Mouse (Mus musculus) lung, postnatal 4 days (tissue): ENCODE measurements around the gene Ccser1.

Experiments used
- DNase-seq, 2 experiments: peaks; one replicate each; pipeline ENCODE4 v3.0.0; 2021

Ccser1 gene

DNA sequence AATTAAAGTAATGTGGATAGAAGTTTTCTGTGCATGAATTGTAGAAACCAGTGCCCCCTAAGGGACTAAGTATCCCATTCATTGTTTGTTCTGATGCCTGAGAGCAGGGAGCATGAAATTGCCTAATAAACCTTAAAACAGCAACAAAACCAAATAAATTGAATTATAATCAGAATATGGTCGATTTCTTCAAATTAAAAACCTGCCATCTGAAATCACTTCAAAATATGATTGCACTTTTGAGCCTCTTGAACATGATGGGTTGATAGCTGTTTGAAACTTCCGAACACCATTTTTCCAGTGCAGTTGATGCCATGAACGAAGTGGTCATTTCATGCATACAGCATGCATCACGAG is 886.9 kb downstream of the Ccser1 start:
- no peak for DNase-seq

DNA sequence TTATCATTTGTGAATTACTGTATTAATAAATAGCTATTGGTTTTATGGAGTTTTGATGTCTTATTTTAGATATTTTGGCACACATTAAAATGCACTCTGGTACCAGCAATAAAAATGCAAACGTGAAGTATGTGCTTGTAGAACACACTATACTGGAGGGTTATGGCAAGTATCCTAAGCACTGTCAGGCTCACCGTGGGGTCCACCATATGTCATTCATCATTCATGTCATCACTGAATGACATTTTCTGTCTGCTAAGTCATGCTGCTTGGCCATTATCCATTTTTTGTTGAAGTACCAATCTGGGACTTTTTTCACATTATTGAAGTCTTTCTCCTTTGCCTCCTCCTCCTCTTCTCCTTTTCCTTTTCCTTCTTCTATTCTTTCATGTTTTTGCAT is 925.3 kb downstream of the Ccser1 start:
- DNase-seq: no peak

DNA sequence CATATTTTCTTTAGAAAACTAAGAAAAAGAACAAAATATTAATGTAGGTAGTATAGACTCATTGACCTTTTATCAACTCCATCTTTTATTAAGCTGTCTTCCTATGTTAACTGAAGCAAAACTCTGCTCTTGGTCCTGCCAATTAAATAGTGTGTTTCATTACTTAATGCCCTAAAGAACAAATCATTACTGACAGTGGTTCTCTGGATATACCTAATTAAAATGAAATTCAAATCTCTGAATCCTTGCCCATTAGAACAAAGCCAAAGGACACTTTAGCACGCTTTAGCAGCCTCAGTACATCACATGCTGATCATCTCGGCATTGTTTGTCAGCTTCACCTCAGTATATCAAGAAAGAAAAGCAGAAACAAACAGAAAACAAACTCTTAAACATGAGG is 952.4 kb downstream of the Ccser1 start:
- DNase-seq: no peak

DNA sequence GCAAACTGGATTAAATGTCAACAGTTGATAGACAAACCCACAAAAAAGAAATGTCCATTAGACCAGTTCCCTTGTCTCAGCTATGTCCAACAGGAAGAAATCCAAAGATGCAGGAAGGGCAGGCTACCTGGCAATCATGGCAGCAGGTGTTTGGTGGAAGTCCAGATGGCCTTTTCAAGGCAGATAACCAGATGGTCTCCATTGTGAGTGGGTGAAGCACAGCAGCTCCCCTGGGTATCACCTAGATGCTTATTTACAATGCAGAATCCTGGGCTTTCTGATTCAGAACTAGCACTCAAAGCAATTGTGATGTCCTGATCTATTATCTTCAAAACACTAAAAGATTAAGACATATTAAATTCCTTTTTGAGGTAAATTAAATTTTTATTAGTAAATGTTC is 980.2 kb downstream of the Ccser1 start:
- DNase-seq: no peak

DNA sequence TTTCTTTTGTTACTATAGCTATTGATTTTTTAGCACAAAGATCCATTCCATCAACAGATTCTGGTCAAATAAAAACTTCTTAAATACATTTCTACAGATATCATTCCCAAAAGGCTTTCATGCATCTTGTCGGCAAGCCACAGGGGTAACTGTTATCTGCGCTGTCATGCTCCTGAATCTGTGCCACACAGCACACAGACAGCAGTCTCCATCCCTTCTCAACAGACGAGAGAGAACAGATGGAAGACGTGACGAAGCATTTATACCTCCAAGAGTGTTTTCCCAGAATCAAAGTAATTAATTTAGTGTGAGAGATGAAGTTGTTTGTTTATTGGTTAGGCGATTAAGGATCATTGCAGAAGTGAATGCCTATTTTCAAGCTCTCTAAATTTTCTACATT is 982.5 kb downstream of the Ccser1 start:
- no peak for DNase-seq

DNA sequence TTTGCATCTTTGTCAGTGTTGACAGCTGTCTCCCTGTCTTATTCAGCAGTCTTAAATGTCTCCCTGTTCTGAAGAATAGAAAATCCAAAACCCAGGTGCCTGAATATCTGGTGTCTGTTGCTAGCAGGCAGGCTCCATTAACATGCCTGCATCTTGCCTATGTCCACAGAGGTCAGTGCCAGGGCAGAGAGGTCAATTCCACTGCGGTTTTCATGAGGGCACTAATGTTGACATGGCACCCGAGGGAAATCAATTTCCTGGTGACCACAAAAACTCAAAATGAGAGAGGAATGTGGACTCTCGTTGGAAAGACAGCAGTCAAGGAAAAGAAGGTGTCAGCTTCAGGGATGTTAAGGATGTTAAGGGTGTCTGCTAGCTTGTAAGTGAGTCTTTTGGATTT is 983.7 kb downstream of the Ccser1 start:
- DNase-seq: no peak

DNA sequence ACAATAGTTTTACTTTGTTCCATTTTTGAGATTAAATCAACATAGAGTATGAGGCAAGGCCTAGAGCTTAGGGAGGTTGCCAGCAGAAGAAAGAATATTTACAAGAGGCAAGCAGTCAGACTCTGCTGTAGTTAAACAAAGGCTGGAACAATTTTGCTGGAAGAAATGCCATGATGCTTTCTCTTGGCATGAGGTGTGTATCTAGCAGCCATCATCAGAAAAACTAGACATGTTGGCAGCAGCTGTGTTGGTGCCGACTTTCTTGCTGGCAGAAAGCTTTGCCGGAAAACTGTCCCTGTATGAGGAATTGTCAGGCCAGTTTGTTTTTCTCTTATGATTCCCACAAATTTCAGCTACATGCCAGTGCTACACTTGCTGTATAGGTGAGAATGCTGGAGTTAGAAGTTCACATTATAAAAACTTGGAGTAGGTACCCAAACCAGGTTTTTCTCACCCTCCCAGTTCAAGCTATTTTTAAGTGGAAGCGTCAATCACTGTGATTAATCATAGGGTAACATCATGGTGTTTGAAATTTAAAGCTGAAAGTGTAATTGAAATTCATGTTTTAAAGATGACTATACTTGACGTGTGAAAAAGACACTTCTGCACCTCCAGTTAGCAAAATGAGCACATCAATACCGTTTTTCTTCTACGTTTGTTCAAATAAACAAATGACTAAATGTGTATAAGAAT is 1016.5 kb downstream of the Ccser1 start:
- DNase-seq: no peak

DNA sequence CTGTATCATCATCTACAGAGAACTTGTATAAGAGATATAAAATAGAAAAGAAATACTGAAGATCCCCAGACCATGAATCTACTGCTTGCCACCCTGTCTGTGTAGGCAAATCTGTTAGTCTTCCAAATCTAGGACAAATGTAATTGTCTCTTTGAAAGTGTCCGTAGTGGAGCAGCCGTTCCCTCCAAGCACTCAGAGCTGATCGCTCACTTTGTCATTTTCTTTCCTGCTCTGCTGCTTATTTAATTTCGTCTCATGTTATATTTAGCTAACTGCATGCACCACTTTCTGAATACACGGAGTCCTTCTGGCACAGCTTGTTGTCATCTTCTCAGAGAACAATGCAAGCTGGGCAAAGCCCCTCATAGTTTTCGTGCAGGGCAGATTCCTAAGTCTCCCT is 1018.6 kb downstream of the Ccser1 start:
- no peak for DNase-seq

DNA sequence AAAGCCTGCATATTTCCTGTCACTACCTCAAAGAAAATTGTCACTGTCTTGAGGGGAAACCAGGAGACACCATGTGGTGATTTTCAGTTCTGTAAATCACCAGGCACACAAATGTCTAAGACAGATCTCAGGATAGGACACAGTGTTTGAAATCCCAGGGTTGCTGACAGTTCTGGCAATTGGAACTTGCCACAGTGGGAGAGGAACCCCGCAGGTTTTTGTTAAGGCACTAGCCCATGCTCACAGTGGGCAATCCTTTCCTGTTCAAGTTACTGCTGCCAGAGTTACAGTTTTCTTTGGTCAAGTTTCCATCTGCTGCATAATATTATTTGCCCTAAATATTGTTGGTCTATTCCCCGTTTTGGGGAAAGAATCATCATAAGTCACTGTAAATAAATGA is 1024.9 kb downstream of the Ccser1 start:
- DNase-seq: no peak

DNA sequence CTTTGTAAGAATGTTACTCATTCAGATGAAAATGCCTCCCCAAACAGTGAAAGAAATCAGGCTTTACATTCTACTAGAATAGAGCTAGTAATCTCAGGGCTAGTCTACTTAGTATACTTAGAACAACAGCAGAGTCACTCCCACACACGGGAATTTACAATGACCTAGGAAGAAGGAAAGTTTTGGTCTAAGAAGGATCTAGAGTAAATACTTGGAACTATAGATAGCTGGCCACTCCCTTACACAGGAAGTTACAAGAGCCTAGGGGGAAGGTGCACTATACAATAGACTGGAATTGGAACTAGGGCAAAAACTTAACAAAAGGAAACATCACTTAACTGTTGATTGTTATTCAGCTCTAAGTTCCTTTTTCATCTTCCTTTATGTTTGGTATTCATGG is 1041.7 kb downstream of the Ccser1 start:
- no peak for DNase-seq

DNA sequence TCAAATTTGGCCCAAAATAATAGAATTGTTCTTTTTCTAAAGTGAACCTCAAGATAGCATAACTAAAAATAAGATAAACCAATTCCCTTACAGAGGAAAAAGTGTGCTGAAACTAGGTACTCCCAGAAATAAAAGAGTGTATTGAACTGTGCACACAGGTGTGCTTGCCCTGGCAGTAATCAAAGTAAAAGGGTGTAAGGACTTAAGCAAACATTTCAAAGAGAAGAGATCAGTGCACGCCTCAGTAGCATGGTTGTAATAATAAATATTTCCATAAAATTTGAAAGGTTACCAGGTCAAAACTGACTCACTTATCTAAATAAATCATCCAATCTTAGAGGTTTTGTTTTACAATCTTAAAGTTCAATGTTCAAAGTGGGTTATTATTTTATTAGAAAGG is 1083.8 kb downstream of the Ccser1 start:
- DNase-seq: no peak

DNA sequence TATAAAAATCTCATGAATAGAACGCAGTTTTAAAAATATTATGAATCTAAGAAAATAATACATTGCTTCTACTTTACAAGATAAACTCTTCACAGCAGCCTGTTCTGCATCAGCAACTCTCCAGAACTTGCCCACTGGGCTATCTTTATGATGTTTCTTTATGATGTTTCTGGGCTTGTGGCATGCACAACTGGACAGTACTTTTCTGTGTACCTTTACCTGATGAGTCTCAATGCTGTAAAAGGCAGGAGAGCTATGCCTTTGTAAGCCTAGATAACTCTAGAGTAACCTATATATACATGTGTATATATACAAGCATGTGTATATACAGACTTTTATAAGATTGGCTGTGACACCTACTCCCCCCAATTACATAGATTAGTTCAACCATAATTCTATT is 1084.4 kb downstream of the Ccser1 start:
- DNase-seq: no peak

DNA sequence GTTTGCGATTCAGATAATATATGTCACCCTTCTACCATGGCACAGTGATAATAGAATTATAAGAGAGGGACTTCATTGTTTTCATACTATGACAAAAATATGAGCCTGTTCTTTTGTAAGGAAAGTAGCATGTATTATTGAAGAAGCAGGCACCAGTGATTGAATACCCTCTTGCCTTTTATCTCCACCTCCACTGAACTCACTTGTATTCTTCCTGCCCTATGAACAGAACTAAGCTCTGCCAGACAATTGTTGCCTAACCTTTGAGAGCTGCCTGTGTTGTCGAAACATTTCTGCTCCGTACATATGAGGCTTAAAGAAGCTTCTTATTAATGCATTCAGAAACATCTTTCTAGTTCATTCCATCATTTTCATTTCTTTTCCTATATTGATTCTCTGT is 1101.1 kb downstream of the Ccser1 start:
- no peak for DNase-seq

DNA sequence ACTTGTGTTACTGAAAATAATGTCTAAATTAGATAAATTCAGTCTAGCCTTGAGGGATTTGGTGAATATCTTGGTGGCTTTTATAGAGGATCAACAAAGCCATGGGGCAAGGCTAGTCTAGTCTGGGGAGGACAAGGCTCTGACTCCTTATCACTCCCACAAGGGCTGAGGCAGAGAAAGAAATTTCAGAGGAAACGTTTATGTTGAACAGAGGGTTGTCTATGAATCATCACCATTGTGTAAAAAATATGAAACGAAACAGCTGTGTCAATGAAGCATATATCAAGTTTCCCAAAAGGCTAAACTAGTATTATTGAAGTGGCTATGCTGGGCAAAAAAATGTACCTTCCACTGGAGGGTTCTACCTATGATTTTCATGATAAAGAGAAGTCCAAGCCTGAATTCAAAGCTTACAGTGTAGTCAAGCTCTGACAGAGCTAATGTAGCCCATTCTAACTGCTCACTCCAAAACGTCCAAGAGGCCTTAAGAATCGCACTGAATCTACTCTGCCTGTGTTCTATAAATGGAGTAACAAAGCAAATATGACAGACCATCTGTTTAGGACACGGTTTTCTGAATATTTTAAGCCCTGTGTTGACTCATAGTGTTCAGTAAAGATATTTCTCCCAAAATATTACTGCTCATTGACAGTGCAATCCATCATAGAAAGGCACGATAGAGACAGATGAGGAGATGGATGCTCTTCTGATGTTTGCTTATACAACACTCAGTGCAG is 1121.6 kb downstream of the Ccser1 start:
- DNase-seq: no peak

DNA sequence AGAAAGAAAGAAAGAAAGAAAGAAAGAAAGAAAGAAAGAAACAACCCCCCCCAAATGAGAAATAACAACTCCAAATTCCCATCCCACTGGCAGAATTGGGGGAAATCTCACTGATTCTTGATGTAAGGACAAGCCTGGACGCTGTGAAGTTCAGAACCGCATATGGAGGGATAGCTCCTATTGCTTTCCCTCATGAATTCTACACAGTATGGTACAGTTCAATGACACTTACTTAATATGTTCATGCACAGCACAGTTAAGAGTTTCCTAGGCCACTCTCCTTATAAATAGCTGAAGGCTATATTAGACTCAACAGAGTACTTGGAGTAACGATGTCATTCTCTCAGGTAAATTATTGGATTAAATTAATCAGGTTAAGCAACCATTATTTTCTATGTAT is 1138.5 kb downstream of the Ccser1 start:
- no peak for DNase-seq

DNA sequence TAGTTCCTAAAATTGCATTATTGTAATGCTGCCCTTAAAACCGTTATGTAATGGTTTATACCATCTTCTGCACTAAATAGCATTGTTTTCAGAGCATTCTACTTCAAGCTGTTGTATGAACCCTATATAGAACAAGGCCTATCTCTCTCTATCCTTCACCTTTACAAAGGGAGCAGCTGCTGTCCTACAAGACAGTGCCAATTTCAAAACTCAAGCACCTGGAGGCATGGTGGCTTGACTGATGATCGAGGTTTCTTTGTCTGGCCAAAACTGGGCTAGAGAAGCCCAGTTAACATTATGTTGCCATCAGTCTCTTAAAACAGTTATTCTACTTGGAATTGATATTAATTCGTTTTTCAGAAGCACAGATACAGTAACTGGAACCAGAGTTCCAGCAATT is 1160.2 kb downstream of the Ccser1 start:
- DNase-seq: no peak

DNA sequence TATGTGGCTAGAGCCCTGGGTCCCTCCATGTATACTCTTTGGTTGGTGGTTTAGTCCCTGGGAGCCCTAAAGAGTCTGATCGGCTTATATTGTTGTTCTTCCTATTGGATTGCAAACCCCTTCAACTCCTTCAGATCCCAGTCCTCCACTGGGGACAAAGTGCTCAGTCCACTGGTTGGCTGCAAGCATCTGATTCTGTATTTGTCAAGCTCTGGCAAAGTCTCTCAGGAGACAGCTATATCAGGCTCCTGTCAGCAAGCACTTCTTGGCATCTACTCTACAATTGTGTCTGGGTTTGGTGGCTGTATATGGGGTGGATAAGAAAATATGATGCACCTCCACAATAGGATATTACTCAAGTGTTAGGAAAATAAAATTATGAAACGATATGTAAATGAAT is 1187.7 kb downstream of the Ccser1 start:
- no peak for DNase-seq
